Mouse (Mus musculus) megakaryocyte-erythroid progenitor cell, adult 5-6 weeks (primary cell): Measurements from ENCODE around the gene Ralgapa2. TPM values are rescaled to one million over a fixed set of nuclear protein-coding genes. Genes with fewer than 3 reads are reported as not detected.
A peak's percentile ranks its signal among the peaks of the same experiment; 100 is the strongest.

Experiments used
- ATAC-seq: replicated peaks from 2 replicates; pipeline ENCODE4 v1.8.0; 2016; ENCODE audit warnings: mild to moderate bottlenecking, inconsistent platforms; ENCODE audit not compliant: severe bottlenecking, poor library complexity, low FRiP score, low TSS enrichment
- total RNA-seq, 2 experiments: library from RNA; stranded (forward) in 1 of 2; stranded (reverse) in 1 of 2; fragments of 200-1000, 215-1000 nt in 1 of 2; fragments of >200 nt in 1 of 2; fragmentation: Nextera tagmentation in 1 of 2; gene quantifications; 2 replicates each; pipeline ENCODE4 v1.2.3; 2014 to 2017

Ralgapa2 gene
- total RNA-seq, 2 experiments from 2014 or later = 11.4 to 27.1 TPM

DNA sequence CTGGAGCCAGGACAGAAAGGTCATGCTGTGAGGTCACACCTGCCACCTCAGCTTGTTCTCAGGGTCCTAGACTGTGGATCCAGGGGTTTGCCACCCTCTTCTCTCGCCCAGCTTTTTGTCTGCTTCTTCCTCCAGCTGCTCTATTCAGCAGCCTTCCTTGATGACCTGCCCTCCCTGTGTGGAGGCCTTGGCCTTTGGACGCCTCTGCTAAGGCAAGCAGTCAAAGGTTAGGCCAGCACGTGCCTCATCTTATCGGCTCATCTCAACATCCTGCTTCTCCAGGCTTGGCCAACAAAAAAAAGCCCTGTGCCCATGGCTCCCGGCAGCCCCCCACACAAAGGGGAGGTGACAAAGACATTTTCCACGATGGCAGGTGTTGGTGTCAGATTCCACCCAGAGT lies 264.6 kb downstream of the Ralgapa2 start:
- no peak for ATAC-seq

DNA sequence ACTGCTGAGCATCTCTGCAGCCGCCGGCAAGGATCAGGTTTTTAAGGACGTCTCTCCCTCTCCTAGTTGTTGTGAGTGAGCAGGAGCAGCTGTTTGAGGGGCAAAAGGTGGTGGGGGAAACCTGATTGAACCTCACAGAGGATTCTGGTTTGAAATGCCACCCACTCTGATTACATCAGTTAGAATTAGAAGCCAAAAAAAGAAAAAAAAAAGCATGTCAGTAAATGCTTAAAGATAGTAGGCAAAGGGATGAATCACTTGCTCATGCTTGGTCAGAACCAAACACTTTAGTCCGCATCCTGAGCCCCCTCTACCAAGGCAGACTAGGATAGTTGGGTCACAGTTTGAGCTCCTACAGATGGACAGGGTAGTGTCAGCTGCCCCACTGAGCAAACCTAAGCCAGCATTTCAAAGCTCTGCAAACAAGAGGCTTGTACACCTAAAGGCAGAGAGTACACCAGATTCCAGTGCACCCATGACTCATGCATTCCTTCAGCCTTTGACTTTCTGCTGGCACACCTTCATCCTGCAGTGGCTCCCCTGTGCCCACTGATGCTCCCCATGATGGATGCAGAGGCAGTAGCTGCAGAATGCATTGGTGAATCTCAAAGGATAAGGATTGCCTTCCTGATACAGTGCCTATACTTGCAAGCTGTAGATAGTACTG lies 265.6 kb downstream of the Ralgapa2 start:
- ATAC-seq = no peak

DNA sequence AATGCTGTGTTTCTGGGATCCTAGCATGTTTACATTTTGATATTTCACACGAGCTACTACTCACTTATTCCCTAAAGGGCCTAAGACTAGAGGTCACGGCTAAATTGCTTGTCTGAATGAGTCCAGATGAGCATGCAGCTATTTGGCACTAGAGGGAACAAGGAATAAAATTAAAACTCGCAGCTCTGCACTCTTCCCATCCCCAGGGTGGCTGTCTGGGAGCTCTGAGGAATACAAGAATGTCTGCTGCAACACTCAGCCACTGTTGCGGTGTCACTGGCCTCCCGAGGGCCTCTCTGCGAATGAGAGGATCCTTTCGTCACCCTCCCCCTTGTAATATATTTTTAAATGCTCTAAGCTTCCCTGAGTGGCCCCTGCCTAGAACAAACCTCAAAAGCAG lies 266.7 kb downstream of the Ralgapa2 start:
- ATAC-seq = no peak

DNA sequence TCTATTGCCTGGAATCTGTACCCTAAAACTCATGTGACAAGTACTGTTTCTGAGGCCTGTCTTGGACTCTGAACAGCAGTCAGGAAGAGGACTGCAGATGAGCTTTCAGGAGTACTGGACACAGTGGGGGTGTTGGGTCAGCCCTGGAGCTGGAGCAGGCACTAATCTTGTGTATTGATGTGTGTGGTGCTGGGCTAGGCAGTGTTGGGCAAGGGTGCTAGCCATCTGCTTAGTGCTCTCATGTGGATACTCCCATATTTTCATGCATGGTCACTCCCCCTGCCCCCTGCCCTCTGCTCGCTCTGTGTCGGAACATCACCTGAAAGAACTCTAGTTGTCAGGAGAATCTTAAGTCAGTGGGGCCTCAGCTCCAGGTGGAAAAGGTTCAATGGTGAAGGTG lies 268.1 kb downstream of the Ralgapa2 start:
- no peak for ATAC-seq

DNA sequence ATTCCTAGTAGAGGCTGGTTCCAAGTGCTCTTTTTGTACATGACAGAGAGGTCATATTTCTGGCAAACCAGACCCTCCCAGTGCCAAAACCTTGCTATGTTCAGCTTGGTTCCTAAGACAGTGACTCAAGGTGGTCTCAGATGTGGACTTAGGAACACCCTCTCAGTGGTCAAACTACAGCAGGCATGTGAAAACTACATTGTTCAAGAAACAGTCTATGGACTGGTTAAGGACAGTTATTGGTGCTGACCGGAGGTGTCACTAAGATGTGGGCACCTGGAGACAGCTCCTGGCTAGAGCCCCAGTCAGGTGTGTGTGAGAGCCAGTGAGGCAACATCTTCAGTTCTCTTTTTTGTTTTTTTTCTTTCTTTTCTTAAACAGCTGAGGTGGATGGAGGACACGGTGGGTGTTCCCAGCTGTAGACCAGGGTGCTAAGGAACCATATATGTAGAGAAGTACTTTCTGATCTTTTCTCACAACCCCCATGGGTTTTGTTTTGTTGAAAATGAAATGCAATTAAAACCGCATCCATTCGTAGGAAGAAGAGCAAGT lies 272.9 kb downstream of the Ralgapa2 start:
- ATAC-seq = no peak

DNA sequence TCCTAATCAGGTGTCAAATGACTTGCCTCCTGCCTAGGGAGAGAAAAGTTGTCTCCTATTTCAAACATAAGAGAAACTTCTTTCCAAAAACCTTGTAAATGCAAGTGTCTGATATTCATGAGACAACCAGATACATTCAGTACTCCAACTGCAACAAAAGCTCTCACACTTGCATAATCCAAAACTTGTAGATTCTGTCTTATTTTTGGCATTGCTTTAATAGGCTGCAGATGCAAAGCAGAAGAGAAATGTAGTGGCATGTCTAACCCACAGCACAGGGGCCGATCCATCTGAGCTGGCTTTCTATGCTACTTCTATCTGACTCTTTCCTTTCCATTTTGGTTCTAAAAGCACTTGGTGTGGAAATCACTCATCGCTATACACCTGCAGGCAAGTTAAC lies 280.7 kb downstream of the Ralgapa2 start:
- no peak for ATAC-seq

DNA sequence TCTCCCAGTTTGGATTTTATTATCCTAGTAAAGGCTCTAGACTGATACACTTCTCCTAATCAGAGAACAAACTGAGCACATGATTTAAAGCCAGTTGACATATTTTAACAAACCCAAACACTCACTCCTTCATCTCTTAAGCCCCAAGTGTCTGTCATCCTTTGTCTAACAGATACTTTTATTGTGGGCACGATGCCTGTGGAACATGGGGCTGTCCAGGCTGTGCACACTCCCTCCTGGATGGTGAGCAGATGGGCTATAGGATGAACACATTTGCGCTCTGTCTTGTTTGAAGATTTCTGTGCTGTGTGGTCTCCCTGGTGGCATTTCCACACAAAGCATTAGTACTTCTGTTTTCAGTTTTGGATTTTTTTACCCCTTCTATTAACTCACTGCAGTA lies 283.7 kb downstream of the Ralgapa2 start:
- ATAC-seq = no peak

DNA sequence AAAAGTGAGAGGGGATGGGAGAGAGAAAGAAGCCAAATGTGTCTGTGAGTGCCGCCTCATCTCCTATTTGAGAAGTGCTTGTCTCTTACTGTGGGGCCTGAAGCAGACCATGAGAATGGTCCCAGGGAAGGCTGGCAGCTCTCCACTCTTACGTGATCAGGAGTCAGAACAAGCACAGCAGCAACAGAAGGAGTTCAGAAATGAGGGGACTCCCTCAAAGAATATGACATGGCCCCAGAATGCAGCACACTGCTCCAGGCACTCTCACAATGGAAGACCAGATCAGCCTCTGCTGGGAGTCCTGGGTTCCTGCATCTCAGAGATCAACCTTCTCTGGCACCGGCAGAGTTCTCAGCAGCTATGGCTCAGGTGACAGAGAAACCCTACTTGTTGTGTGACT lies 284.5 kb downstream of the Ralgapa2 start:
- ATAC-seq = no peak

DNA sequence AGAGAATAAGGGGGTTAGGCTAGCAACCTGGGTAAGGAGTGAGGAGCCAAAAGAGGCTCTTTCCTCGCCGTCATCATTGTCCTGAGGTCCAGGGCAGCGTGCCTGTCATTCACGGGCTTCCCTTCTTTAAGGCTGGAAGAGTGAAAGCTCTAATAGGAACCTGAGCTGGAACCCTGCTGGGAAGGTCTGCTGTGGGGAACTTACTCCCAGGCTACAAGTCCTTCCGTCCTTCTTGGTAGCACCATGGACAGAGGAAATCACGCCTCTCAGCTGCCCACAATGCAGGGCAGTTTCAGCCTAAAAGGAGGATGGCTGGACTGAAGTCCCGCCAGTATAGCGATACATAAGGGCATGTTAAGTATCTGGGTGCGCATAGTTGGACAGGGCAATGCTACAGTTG lies 285.7 kb downstream of the Ralgapa2 start:
- ATAC-seq = peak; percentile 32; the same call in 1 of the 2 replicates

DNA sequence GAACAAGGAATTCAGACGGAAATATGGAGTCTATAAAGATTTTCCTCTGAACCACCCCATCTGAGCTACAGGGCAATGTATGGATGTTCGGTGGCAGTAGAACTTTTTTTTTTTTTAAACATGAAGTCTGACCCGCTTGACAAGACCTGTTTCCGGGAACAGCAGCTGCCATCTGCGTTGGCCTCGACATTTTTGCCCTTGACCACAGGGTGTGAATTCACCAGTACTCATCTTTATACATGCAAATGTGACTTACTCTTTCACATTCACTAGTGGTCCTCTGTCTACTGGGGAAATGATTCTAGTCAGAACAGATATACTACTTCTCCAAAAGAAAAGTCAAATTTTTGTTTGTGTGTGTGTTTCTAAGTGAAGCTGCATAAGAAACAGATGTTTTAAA lies 286.3 kb downstream of the Ralgapa2 start:
- ATAC-seq = no peak

DNA sequence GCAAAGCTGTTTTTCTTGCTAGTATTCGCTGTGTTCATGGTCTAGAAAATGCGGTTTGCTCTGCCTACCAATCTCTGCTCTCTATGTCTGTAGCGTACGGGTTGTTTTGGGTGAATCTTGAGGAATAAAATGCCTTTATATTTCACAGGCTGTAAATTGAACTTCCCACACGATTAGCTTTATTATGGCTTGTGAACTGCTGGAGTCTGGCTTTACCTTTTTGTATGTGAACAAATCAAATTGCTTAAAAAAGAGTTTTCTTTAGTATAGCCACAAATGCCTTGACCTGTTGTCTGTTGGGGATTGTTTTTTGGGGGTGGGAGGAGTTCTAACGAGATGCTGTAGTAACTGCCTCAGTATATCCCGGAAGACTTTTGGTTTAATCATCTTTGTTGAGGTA lies 288.0 kb downstream of the Ralgapa2 start:
- no peak for ATAC-seq

DNA sequence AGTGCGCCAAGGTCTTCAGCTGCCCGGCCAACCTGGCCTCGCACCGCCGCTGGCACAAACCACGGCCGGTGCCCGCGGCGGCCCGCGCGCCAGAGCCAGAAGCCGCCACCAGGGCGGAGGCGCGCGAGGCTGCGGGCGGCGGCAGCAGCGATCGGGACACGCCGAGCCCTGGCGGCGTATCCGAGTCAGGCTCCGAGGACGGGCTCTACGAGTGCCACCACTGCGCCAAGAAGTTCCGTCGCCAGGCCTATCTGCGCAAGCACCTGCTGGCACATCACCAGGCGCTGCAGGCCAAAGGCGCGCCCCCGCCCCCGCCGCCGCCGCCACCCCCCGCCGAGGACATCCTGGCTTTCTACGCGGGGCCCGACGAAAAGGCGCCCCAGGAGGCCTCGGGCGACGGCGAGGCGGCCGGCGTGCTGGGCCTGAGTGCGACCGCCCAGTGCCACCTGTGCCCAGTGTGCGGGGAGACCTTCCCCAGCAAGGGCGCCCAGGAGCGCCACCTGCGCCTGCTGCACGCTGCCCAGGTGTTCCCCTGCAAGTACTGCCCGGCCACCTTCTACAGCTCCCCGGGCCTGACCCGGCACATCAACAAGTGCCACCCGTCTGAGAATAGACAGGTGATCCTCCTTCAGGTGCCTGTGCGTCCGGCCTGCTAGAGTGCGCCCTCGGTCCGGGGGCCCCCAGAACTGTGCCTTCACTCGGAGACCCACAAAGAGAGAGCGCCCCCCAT lies 288.8 kb downstream of the Ralgapa2 start:
- ATAC-seq = no peak

DNA sequence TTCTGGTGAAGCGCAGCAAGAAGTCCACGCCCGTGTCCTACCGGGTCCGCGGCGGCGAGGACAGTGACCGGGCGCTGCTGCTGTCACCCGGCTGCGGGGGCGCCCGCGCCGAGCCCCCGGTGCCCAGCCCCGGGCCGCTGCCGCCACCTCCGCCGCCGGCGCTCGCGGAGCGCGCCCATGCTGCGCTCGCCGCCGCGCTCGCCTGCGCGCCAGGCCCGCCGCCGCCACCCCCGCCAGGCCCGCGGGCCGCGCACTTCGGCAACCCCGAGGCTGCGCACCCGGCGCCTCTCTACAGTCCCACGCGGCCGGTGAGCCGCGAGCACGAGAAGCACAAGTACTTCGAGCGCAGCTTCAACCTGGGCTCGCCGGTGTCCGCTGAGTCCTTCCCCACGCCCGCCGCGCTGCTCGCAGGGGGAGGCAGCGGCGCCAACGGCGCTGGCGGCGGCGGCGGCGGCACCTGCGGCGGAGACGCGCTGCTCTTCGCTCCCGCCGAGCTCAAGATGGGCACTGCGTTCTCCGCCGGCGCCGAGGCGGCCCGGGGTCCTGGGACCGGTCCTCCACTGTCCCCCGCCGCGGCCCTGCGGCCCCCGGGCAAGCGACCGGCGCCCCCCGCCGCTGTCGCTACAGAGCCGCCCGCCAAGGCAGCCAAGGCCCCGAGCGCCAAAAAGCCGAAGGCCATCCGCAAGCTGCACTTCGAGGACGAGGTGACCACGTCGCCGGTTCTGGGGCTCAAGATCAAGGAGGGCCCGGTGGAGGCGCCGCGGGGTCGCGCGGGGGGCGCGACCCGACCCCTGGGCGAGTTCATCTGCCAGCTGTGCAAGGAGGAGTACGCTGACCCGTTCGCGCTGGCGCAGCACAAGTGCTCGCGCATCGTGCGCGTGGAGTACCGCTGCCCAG lies 289.6 kb downstream of the Ralgapa2 start:
- no peak for ATAC-seq

DNA sequence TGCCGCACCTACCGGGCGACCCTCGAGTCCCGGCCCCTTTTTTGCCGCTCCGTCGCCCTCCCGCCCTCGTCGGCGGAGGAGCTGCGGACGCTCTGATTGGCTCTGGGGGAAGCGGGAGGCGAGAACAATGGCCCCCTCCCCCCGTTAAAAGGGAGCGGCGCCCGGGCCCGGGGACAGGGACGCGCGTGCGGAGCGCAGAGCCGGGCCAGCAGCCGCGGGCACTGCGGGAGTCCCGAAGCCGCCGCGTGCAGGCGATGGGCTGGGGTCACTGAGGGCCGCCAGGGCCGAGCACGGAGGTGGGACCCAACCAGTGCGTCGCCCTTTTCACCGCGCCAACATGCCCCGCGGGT lies 290.2 kb downstream of the Ralgapa2 start:
- ATAC-seq = no peak

DNA sequence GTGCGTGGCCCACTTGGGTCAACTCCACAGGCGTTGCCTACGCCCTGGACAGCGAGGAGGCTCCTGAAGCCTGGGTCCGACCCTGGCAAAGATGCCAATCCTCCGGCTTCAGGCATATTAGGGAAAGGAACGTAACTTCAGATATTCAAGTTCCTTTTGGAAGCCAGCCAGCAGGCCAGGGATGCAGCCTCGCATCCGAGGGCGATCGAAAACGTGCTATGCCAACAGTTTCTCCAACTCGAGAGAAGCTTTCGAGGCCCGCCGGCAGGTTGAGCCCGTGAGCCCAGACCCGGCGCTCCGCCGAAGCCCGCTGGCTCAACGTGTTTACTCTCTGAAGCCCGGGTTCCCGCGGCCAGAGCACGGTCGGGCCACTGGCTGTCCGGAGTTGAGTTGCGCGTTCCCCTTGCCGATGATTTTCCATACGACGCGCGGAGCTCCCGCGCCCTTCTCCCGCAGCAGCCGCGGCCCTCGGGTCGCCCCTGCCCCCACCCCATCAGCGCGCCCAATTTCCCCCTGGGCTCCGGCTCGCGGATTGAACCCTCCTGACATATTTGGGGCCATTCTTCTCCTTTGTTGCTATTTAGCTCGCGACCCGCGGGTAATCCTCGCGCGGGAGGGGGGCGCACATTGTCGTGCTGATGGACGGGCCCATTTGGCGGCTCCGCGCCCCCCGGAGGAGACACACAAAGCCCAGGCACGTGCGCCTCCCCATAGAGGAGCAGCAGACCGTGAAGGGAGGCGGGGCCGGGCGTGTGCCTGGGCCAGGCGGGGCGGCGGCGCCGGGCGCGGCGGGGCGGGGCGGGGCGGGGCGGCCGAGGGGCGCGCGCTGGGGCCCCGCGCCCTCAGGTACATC lies 290.8 kb downstream of the Ralgapa2 start, which contains the start of gene Insm1:
Insm1 (plus strand) TSS at position 846 of the 853 bp plus-strand sequence.
- ATAC-seq = no peak

DNA sequence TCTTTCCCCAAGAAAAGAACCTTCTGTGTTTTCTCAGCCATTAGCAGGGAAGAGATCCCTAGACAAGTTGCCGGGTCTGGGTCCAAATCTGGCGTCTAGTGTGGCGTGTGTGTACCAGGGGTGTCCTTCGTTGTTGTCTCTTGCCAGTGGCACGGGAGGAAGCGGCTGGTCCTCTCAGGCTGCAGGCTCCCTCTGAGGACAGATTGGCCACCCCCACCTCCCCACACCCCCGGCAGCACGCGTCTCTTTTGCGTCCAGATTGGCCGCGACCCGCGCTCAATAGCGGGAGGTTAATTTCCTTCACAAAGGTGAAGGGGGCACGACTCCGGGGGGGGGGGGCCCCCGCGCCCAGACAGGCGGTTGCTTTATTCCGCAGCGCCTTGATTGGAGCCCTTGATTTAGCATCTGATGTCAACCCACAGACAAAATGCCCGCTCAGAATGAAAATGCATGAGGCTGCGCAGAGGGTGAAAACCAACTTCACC lies 291.5 kb downstream of the Ralgapa2 start:
- no peak for ATAC-seq

DNA sequence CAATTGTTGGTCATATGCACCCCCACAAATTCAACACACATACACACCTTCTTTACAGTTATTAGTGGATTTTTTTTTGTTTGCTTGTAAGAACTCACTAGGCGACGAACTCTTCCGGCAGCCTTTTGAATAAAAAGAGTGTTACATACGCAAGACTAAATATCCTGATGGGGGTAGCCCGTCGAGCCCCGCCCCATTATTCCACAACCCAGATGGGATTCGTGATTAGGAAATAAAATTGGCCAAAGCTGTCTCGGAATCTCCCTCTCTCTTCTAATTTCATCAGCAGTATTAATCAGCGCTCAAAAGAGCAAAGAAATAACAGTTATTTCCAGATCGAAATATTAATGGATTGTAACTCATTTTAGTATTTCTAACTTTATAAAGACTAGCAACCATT lies 292.4 kb downstream of the Ralgapa2 start:
- no peak for ATAC-seq

DNA sequence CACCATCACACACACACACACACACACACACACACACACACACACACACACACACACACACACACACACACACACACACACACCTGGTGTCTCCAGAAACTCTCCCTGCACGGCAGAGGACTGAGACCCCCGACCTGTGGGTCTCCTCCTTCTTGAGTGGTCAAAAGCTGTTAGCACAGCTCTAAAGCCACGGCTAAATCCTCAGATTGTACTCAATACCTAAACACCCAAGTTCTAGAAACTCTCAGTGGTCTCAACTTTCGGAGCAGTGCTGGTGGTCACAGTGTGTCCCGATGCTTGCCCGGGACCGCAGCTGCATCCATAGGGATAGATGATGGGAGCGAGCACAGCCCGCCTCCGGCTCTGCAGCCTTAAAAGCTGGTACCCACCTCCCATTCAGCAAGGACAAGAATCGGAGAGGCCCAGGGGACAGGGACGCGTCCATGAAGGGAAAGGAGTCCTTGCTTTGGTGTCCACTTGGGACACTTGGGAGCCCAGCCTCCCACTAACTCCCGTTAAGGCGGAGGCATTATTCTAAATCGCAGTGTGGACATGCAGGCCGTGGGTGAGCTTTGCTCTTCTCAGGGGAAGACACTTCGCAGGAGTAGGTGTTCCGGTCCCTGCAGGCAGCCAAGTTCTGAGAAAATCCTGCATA lies 293.1 kb downstream of the Ralgapa2 start:
- ATAC-seq = no peak
